ENCODE assay signal across 8 mouse cellular contexts in the genomic region with DNA sequence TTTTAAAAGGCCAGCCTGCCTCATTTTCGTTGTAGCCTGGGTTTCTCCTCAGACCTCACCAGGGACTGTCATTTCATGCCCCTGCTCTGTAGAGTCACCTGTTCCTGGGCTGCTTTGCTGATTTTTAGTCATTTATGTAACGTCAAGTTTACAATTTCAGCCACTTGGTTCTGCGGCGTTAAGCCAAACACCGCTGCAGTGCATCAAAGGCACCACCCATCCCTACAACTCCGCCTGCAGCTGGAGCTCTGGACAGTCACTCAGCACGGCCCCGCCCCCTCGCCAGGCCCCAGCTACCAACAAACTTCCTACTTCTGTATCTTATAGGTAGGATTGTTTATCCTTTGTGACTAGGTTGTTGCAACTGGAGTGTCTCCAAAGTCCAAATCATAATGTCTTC. TPM values are rescaled to one million over a fixed set of nuclear protein-coding genes. Genes with fewer than 3 reads are reported as not detected.
A peak's percentile ranks its signal among the peaks of the same experiment; 100 is the strongest.
DNase-seq lines count a peak whose midpoint lies in the region; ATAC-seq and TF ChIP-seq lines count a peak whose summit lies in the region.

No protein-coding gene starts in this region.

- peak overlapping the region; percentile 1; the same call in 1 of the 2 replicates for H3K9ac ChIP-seq in embryonic facial prominence, embryonic 11.5 days (replicated peaks; ENCODE audit: low read length)
- H3K9ac ChIP-seq in liver, embryonic 13.5 days: no peak overlapping the region
- H3K9ac ChIP-seq in neural tube, embryonic 12.5 days: no peak overlapping the region

- no peak overlapping the region; the same call in 1 of the 2 replicates for H3K4me3 ChIP-seq in embryonic facial prominence, embryonic 11.5 days (ENCODE audit: low read depth, low read length)
- H3K4me3 ChIP-seq in hindbrain, embryonic 10.5 days: peak overlapping the region; percentile 40
- peak overlapping the region; percentile 13 for H3K4me3 ChIP-seq in liver, embryonic 13.5 days (replicated peaks)
- H3K4me3 ChIP-seq in neural tube, embryonic 12.5 days: no peak overlapping the region
- H3K4me3 ChIP-seq in cerebellum, adult 2 months (replicated peaks; ENCODE audit: insufficient read depth, low read depth, low read length): no peak overlapping the region

- H3K36me3 ChIP-seq in embryonic facial prominence, embryonic 11.5 days (replicated peaks; ENCODE audit: control insufficient read depth, insufficient read depth, low read depth, low read length): no peaks in the 10 kb centered on the region
- H3K36me3 ChIP-seq in hindbrain, embryonic 10.5 days: no peaks in the 10 kb centered on the region
- H3K36me3 ChIP-seq in liver, embryonic 13.5 days: no peaks in the 10 kb centered on the region
- no peaks in the 10 kb centered on the region for H3K36me3 ChIP-seq in neural tube, embryonic 12.5 days

- DNase-seq in testis, postnatal 10 days (ENCODE audit: low spot score): peak; percentile 63
- no peak for DNase-seq in testis, postnatal 14 days (ENCODE audit: low spot score)
- DNase-seq in embryonic facial prominence, embryonic 11.5 days (ENCODE audit: low spot score): peak; percentile 59
- no peak for DNase-seq in hindbrain, embryonic 10.5 days (ENCODE audit: low spot score)
- peak; percentile 18 for DNase-seq in liver, embryonic 13.5 days
- no peak for DNase-seq in Muller cell, postnatal 12 days (ENCODE audit: inconsistent ontology term)
- no peak for DNase-seq in cerebellum, adult 2 months

- WGBS in embryonic facial prominence, embryonic 11.5 days: 12% methylated on average over 9 of the region's 9 CpGs
- 11% methylated on average over 9 of the region's 9 CpGs for WGBS in hindbrain, embryonic 10.5 days
- WGBS in liver, embryonic 13.5 days (ENCODE audit: insufficient replicate concordance): 4% methylated on average over 9 of the region's 9 CpGs
- WGBS in neural tube, embryonic 12.5 days: 7% methylated on average over 9 of the region's 9 CpGs
- 50% methylated on average over 9 of the region's 9 CpGs for WGBS in cerebellum, adult 2 months

- TF ChIP-seq CTCF in cerebellum, adult 2 months (IDR thresholded peaks at IDR 0.05; ENCODE audit: borderline replicate concordance, insufficient read depth, low read depth, low read length): no peak

- no peaks in the 10 kb centered on the region; the same call in 1 of the 2 replicates for H3K4me1 ChIP-seq in embryonic facial prominence, embryonic 11.5 days (ENCODE audit: control insufficient read depth, insufficient read depth, low read length)
- peaks cover 17% of the 10 kb centered on the region for H3K4me1 ChIP-seq in hindbrain, embryonic 10.5 days (replicated peaks)
- peaks cover 17% of the 10 kb centered on the region for H3K4me1 ChIP-seq in liver, embryonic 13.5 days (replicated peaks)
- peaks cover 5% of the 10 kb centered on the region for H3K4me1 ChIP-seq in neural tube, embryonic 12.5 days
- peaks cover 3% of the 10 kb centered on the region; the same call in 1 of the 2 replicates for H3K4me1 ChIP-seq in cerebellum, adult 2 months (ENCODE audit: control insufficient read depth, insufficient read depth, low read length)

- H3K27me3 ChIP-seq in embryonic facial prominence, embryonic 11.5 days (ENCODE audit: control insufficient read depth, insufficient read depth, low read length): no peaks in the 10 kb centered on the region
- peaks cover 23% of the 10 kb centered on the region; the same call in 1 of the 2 replicates for H3K27me3 ChIP-seq in hindbrain, embryonic 10.5 days (ENCODE audit: insufficient read depth, poor library complexity, severe bottlenecking)
- peaks cover 10% of the 10 kb centered on the region; the same call in 1 of the 2 replicates for H3K27me3 ChIP-seq in liver, embryonic 13.5 days
- no peaks in the 10 kb centered on the region for H3K27me3 ChIP-seq in neural tube, embryonic 12.5 days (replicated peaks)
- no peaks in the 10 kb centered on the region for H3K27me3 ChIP-seq in cerebellum, adult 2 months (ENCODE audit: control insufficient read depth, insufficient read depth, low read length)

- TF ChIP-seq POLR2A in cerebellum, adult 2 months (IDR thresholded peaks at IDR 0.05; ENCODE audit: borderline replicate concordance, insufficient read depth, low read length): no peak

- no peaks in the 10 kb centered on the region for H3K9me3 ChIP-seq in embryonic facial prominence, embryonic 11.5 days (replicated peaks; ENCODE audit: control insufficient read depth, low read length)
- H3K9me3 ChIP-seq in hindbrain, embryonic 10.5 days: no peaks in the 10 kb centered on the region
- no peaks in the 10 kb centered on the region for H3K9me3 ChIP-seq in liver, embryonic 13.5 days (replicated peaks)
- no peaks in the 10 kb centered on the region for H3K9me3 ChIP-seq in neural tube, embryonic 12.5 days

- H3K27ac ChIP-seq in embryonic facial prominence, embryonic 11.5 days (replicated peaks; ENCODE audit: low read depth, low read length): no peak overlapping the region
- H3K27ac ChIP-seq in hindbrain, embryonic 10.5 days: 0 out of 2 replicates have a peak overlapping the region, but pooled peaks have one; percentile 23
- H3K27ac ChIP-seq in liver, embryonic 13.5 days: no peak overlapping the region
- H3K27ac ChIP-seq in neural tube, embryonic 12.5 days: no peak overlapping the region
- H3K27ac ChIP-seq in cerebellum, adult 2 months (ENCODE audit: insufficient read depth, low read length): no peak overlapping the region

- H3K4me2 ChIP-seq in embryonic facial prominence, embryonic 11.5 days (ENCODE audit: low read depth, low read length): peak overlapping the region; percentile 24; the same call in 1 of the 2 replicates
- H3K4me2 ChIP-seq in liver, embryonic 13.5 days: peak overlapping the region; percentile 48
- peak overlapping the region; percentile 44 for H3K4me2 ChIP-seq in neural tube, embryonic 12.5 days (replicated peaks)

- ATAC-seq in embryonic facial prominence, embryonic 11.5 days (replicated peaks; ENCODE audit: insufficient number of reproducible peaks, low FRiP score, low TSS enrichment, low read depth): no peak
- ATAC-seq in liver, embryonic 13.5 days (ENCODE audit: low read depth): no peak
- ATAC-seq in neural tube, embryonic 12.5 days (ENCODE audit: low FRiP score, low read depth): no peak; the same call in 1 of the 2 replicates

RNA-seq across cellular contexts. Expression of gene Pigz, which starts 26.8 kb away (rescaled TPM):
- polyA plus RNA-seq in embryonic facial prominence, embryonic 11.5 days (2014; fragmentation: Nextera tagmentation; extraction: Ambion mirVana): 0.41 and 0.56 TPM in 2 replicates
- 1.6 and 2.0 TPM in 2 replicates for polyA plus RNA-seq in hindbrain, embryonic 10.5 days (2016; fragmentation: Nextera tagmentation; extraction: Ambion mirVana)
- 0.38 TPM in 1 of 2 replicates, not detected in the other for polyA plus RNA-seq in liver, embryonic 13.5 days (2015; fragmentation: Nextera tagmentation; extraction: Ambion mirVana)
- polyA plus RNA-seq in neural tube, embryonic 12.5 days (2016; fragmentation: Nextera tagmentation; extraction: Ambion mirVana): 2.8 and 4.0 TPM in 2 replicates
- 33.1 and 34.2 TPM in 2 replicates for polyA plus RNA-seq in cerebellum, adult 2 months (2012; rRNA removed)

RNA-seq across cellular contexts. Expression of gene Meltf, which starts 28.3 kb away (rescaled TPM):
- polyA plus RNA-seq in embryonic facial prominence, embryonic 11.5 days (2014; fragmentation: Nextera tagmentation; extraction: Ambion mirVana): 0.07 TPM in 1 of 2 replicates, not detected in the other
- 0.07 and 0.20 TPM in 2 replicates for polyA plus RNA-seq in hindbrain, embryonic 10.5 days (2016; fragmentation: Nextera tagmentation; extraction: Ambion mirVana)
- polyA plus RNA-seq in liver, embryonic 13.5 days (2015; fragmentation: Nextera tagmentation; extraction: Ambion mirVana): 0.07 and 0.10 TPM in 2 replicates
- 0.15 and 0.20 TPM in 2 replicates for polyA plus RNA-seq in neural tube, embryonic 12.5 days (2016; fragmentation: Nextera tagmentation; extraction: Ambion mirVana)
- 0.75 and 1.1 TPM in 2 replicates for polyA plus RNA-seq in cerebellum, adult 2 months (2012; rRNA removed)

RNA-seq across cellular contexts. Expression of gene 0610012G03Rik, which starts 41.4 kb away (rescaled TPM):
- polyA plus RNA-seq in embryonic facial prominence, embryonic 11.5 days (2014; fragmentation: Nextera tagmentation; extraction: Ambion mirVana): 86.6 and 90.6 TPM in 2 replicates
- 91.4 and 104 TPM in 2 replicates for polyA plus RNA-seq in hindbrain, embryonic 10.5 days (2016; fragmentation: Nextera tagmentation; extraction: Ambion mirVana)
- 42.6 and 49.1 TPM in 2 replicates for polyA plus RNA-seq in liver, embryonic 13.5 days (2015; fragmentation: Nextera tagmentation; extraction: Ambion mirVana)
- 80.5 and 85.5 TPM in 2 replicates for polyA plus RNA-seq in neural tube, embryonic 12.5 days (2016; fragmentation: Nextera tagmentation; extraction: Ambion mirVana)
- polyA plus RNA-seq in cerebellum, adult 2 months (2012; rRNA removed): 66.2 and 70.7 TPM in 2 replicates

RNA-seq across cellular contexts. Expression of gene Ncbp2, which starts 41.4 kb away (rescaled TPM):
- polyA plus RNA-seq in embryonic facial prominence, embryonic 11.5 days (2014; fragmentation: Nextera tagmentation; extraction: Ambion mirVana): 173 TPM in 2 replicates
- 122 and 135 TPM in 2 replicates for polyA plus RNA-seq in hindbrain, embryonic 10.5 days (2016; fragmentation: Nextera tagmentation; extraction: Ambion mirVana)
- polyA plus RNA-seq in liver, embryonic 13.5 days (2015; fragmentation: Nextera tagmentation; extraction: Ambion mirVana): 39.6 and 48.3 TPM in 2 replicates
- polyA plus RNA-seq in neural tube, embryonic 12.5 days (2016; fragmentation: Nextera tagmentation; extraction: Ambion mirVana): 118 and 124 TPM in 2 replicates
- 74.0 and 86.5 TPM in 2 replicates for polyA plus RNA-seq in cerebellum, adult 2 months (2012; rRNA removed)

Comparison
In these comparisons a context has a peak if more than half of its experiments do, and no peak if none do; other contexts are left out.
1. DNase-seq: peak in testis, postnatal 10 days (single experiment), embryonic facial prominence, embryonic 11.5 days (single experiment) and liver, embryonic 13.5 days (single experiment); none in testis, postnatal 14 days (single experiment), hindbrain, embryonic 10.5 days (single experiment), Muller cell, postnatal 12 days (single experiment) and cerebellum, adult 2 months (0 of 2).
2. H3K4me3 ChIP-seq: peak in hindbrain, embryonic 10.5 days (single experiment) and liver, embryonic 13.5 days (single experiment); none in embryonic facial prominence, embryonic 11.5 days (single experiment), neural tube, embryonic 12.5 days (single experiment) and cerebellum, adult 2 months (single experiment).
3. Peak in every context shown above with its lines, with median percentiles within 50 percentile points of each other: H3K4me2 ChIP-seq.